Mouse (Mus musculus): ENCODE results near the gene Dlx2.
A peak's percentile ranks its signal among the peaks of the same experiment; 100 is the strongest.

Gene Dlx2

DNA sequence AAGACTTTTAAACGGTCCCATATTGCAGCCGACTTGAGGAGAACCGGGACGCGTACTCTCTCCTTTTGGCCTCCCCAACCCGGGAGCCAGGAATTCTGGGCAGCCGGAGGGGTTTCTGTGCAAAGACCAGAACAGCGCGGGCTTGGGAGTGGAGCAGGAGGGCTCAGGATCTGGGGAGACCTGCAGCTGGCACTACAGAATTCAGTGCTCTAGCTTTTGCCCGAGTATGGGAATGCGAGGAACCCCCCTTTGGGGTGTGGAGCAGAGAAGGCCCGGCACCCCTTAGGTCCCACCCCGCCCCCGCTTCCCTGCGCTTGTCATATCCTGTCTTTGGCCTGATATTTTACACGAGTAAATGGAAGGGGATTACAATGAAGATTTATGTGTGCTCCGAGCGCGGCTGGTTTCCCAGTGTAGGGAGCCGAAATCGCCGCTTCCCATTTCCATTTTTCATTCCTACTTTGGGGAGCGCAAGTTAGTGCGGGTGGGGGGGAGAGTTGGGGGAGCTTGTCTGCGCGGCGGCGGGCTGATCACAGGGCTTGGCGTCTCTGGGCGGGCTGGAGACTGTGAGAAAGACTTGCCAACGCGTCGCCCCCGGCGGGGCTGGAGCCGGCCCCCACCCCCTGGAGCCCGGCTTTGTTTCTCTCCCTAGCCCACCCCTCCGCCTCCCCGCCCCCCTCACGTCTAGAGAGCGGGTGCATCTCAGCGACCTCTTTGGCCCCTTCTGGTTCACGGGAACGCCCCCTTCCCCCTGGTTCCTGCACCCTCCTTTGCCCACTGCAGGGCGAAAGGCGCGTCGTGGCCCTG is 5.7 kb downstream of the Dlx2 start:
- no peak for DNase-seq (ENCODE audit: low spot score in 2 of 2)

DNA sequence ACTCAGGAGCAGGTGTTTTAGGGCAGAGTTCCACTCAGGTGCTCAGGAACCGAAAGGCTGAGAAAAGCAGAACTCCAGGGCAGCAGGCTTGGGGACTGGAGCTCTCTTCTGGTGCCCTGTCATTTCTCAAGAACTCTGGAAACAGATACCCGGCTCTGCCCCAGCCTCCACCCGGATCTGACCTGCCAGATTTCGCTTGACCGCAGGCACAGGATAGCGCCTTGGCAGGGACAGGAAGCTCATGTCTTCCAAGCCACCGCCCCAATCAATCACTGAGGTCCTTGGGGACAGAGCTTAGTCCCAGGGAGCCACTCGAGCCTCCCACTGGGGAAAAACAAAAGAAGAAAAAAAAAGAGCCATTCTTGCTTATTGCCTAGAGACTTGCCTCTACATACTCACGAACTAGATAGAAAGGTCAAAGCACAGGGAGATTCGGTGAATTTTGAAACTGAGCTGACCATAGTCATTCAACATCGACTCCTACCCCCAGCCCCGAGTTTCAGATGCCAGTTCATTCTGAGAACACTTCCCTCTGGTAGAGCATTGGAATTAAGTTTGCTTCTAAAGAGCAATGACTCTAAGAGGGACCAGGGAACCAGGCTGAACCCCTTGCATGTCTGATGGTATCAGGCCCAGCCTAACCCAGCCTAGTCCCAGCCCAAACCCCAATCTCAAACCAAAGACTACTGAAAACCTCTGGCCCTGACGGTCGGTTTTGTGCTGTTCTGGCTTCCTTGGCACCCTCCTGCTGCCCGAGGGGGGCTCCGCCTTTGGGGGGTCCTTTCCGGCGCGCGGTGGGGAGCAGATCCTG is 12.1 kb downstream of the Dlx2 start:
- no peak for DNase-seq (ENCODE audit: low spot score in 2 of 2)

DNA sequence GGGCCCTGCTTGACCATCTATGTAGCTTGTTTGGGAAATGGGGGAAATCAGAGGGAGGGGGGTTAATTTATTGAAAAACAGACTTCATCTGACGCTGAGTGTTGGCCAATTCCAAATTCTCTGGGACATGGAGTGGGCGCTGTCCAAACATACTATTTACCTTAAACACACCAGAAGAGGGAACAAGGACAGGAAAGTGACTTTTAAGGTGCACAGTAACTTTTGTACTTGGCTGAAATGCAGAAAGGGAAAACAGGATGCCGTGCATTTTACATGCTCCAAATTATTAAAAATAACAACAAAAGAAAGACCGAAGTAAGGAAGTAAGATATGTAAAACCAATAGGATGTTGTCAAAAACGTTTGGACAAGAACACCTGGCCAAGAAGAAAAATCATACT is 13.5 kb downstream of the Dlx2 start:
- DNase-seq (ENCODE audit: low spot score in 2 of 2), result no peak

DNA sequence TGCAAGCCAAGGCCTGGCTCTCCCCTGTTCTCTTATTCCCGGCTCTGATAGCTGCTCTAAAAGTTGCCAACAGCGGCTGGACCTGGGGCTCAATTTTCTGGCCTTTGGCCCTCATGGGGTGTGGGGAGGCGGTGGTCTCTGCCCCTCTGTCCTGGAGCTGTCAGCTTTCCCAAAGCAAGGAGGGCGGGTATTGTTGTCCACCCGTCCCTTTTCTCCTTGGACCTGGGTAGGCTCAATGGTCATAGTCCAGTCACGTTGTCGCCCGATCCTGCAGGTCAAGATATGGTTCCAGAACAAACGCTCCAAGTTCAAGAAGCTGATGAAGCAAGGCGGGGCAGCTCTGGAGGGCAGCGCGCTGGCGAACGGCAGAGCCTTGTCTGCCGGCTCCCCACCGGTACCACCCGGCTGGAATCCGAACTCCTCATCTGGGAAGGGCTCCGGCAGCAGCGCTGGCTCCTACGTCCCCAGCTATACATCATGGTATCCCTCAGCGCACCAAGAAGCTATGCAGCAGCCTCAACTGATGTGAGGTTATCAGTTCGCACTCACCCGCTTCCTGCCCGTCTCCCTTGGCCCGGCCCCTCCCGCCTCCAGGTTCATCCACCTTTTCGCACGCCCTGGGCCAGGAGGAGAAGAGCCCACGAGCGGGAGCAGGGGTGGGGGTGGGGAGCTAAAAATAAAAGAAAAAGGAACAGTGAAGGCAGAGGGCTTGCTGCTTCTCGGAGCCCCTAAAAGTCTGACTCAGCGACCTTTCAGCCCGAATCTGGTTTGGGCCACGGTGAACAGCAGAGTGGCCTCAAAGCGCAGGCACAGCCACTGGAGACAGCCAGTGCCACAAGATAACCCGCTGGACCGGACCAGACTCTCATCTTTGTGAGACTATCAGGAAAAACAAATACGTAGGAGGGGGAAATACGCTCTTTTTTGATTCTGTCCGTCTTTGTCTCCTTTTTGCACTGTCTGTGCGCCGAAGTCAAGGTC is 14.3 kb downstream of the Dlx2 start:
- no peak for DNase-seq (ENCODE audit: low spot score in 2 of 2)

DNA sequence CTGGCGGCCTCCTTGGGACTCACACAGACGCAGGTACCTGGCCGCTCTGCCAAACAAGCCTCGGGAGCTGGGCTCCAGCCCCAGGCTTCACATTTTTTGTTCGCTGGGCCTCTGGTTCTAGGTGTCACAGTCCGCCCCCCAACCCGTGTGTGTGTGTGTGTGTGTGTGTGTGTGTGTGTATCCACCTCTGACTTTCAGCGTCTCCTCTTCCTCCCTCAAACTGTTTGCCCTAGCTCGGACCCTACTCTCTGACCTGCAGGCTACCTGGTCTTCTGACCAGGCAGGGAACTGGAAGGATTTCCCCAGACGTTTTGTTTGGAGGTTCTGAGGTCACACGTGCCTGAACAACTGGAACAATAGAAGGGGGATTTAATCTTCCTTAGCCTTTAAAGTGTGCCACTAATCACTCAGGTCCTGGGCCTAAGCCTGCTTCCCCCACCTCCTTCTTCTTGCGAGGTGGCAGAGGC is 15.4 kb downstream of the Dlx2 start:
- DNase-seq (ENCODE audit: low spot score in 2 of 2), result no peak

DNA sequence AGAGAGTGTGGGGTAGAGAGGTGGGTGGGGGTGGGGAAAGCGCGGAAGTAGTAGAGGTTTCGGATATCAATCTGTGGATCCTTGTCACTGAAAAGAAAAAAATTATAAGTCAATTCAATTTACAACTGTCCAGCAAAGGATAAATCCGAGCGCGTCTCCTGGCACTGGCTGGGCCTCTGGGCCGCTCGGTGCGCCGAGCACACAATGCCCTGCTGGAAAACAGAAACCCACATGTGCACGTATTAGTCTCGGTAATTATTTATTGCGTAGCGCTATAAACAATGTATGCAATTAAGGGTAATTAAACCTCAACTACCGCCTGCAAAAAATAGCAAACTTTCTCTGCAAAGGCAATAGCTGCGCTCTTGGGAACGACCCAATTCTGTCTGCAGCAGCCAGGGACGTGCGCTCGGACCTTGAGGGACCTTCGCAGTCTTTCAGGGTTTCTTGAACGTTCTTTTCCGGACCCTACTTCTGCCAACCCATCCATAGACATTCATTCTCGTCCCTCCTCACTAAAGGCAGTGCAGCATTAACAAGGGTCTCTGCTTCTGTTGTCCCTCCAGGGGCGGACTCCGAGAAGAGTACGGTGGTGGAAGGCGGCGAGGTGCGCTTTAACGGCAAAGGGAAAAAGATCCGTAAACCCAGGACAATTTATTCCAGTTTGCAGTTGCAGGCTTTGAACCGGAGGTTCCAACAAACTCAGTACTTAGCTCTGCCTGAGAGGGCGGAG is 16.0 kb downstream of the Dlx2 start:
- no peak for DNase-seq (ENCODE audit: low spot score in 2 of 2)

DNA sequence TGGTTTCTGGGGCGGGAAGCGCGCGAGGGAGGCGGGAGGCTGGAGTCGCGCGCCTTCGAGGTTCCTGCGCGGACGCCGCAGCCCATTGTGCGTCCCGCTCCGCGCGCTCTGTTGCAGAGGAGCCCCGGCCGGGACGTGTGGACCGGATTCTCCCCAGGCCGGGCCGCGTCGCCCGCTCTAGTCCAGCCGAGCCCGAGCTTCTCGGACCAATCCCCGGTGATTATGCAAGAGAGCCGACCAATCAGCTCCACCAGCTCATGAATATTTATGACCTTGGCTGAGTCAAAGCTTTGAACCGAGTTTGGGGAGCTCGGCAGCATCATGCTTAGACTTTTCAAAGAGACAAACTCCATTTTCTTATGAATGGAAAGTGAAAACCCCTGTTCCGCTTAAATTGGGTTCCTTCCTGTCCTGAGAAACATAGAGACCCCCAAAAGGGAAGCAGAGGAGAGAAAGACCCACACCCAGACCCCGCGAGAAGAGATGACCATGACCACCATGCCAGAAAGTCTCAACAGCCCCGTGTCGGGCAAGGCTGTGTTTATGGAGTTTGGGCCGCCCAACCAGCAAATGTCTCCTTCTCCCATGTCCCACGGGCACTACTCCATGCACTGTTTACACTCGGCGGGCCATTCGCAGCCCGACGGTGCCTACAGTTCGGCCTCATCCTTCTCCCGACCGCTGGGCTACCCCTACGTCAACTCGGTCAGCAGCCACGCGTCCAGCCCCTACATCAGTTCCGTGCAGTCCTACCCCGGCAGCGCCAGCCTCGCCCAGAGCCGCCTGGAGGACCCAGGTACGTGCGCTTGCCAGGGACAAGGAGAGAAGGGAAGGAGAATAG is 16.8 kb downstream of the Dlx2 start:
- peak; percentile 62 to 71 for DNase-seq (ENCODE audit: low spot score in 2 of 2)

DNA sequence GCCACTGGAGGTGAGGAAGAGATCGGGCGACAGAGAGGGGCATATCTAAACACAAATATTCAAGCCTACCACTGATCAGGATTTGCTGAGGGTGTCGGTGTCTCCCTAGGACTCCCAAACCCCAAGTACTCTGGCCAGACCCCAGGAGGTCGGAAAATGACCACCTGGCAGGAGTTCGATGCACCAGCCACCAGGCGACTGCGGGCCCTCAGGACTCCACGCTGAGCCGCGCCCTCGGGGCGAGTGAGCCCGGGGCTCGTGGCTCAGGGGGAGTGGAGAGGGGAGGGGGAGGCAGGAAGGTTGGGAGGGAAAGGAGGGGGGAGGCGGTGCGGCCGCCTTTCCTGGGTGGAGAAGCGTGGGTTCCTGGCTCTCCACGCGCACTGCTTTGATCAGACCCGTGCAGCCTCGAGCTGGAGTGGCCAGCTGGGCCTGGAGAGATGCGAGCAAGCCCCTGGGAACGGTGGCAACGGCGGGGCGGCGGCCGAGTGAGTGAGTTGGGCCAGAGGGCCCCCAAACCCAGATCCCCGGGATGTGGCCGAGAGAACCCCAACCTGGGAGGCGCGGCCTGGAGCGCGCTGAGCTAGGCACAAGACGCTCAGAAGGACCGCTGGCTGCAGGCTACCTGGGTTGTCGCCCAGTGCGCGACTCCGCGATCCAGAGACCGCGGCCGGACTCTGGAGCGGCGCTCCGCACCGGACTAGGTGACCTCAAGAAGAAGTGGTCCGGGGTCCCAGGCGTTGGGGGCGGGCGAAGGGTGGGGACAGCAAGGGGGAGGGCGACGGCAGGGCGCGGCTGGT is 17.6 kb downstream of the Dlx2 start:
- peak in 1 of 2 experiments; percentile 34 for DNase-seq (ENCODE audit: low spot score in 2 of 2)

DNA sequence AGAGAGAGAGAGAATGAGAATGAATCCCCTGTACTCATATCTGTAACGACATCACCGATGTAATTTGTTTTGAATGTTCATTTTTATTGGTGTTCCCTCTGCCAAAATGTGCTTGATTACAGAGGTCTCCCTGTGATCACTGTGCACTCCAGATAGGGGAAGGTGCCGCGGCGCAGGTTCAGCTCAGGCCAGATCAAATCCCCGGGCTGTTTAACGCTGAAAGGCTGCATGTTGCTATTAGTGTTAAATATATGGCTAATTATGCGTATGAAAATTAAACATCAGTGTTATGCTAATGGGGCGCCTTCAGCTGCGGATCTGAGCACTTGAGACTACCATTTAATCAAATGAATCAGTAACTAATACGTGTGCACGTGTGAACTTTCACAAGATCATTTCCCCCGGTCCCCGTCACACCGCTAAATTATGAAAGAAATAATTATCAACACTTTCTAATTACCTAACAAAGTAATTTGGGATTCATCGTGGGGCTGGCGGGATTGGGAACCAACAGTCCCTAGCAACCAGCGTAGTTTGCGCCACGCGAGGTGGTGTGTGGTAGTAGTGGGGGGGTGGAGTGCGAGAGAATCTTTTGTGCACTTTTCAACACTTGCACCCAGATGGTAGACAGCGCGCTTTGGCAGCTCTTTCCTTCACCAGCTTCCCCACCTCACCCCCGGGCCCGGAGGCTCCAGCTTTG is 18.4 kb downstream of the Dlx2 start, which contains the start of gene Dlx1:
TSS of gene Dlx1 (plus strand) at position 100 of the 700 bp plus-strand sequence.
- DNase-seq (ENCODE audit: low spot score in 2 of 2), result peak in 1 of 2 experiments; percentile 40

DNA sequence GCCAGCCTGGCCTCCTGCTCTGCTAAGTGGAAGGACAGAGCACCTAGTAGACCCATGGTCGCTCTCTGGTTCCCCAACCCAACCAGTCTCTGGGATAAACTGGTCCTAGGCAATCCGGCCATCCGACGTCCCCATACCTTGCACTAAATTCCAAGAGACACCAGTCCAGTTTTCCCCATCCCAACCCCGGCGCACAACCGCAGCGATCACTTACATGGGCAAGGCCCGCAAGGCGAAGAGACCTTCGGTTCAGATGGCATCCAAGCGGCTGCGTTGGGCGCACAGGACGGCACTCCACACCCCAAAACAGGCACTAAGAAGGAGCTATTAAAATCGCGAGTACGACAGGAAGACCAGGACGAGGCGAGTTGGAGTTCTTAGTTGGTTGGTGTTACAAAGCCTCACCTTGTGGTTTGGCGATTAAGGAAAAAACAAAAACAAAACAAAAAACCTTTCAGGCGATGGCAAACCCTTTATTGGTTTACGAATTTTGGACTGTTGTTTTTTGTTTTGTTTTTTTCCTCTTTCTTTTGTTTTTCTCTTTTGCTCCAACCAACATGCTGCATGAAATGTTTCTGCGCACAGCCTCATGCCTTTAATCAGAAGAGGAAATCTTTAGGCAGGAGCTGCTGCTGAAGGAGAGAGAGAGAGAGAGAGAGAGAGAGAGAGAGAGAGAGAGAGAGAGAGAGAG is 19.1 kb downstream of the Dlx2 start:
- DNase-seq (ENCODE audit: low spot score in 2 of 2), result no peak

DNA sequence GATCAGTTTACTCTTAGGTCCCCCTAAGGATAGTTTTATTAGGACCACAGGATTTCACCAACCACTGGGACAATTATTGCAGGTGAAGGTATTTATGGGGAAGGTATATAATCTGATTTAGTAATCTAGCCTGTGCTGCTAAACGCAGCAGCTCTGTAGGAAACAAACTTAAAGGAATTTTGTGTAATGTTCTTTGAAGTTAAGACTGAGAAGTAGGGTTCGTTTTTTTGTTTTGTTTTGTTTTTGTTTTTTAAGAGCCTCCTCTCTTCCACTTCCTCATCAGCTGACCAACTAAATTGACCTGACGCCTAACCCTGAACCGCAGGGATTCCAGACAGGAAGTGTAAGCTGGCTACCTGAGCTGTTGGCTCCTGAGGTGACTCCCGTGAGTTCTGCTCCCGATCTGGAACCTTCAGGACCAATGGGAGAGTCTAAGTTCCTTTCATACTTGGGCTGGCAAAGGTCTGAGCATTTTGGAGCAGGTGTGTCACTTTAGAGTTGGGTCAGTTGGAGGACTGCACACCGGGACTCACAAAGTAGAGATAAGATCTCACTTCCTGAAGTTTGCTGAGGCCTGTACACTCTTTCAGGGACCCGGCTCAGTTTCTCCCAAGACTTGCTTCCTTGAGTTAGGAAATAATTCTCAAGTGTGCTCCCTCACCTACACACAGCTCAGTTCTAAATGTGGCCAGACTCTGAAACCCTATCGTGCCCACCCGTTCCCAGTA is 19.8 kb downstream of the Dlx2 start:
- DNase-seq (ENCODE audit: low spot score in 2 of 2), result no peak

DNA sequence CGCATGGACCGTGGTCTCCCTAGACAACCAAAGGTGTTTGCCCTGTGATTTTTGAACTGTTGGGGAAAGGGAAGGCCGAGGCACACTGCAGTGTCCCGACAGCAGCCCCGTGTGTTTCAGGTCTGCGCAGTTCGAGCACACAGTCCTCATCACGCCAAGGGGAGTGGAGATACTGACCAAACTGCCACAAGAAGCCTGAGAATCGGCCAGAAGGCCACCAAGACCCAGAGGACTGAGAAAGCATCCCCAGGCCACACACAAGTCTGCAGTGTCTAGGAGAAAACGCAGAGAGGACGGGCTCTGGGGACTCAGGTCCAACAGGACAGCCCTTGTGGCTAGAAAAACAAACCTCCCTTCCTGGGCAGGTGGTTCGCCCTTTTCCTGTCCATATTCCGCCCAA is 21.8 kb downstream of the Dlx2 start:
- no peak for DNase-seq (ENCODE audit: low spot score in 2 of 2)

DNA sequence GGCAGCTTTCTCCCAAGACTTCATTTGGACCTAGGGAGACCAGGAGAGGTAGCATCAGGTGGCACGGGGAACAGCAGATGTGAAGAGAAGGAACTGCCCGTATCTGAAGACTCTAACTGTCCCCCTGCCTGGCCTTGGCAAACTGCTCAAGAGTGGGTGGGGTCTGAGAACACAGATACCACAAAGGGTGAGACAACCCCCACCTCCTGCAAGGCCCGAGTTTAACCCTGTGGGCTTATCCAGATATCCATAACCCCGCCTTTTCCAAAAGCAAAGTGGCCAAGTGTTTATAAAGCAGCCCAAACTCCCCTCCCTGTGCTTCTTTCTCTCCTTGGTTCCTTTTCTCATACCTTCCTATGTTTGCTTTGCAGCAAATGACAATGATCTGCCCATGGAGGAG is 23.1 kb downstream of the Dlx2 start:
- no peak for DNase-seq (ENCODE audit: low spot score in 2 of 2)

DNA sequence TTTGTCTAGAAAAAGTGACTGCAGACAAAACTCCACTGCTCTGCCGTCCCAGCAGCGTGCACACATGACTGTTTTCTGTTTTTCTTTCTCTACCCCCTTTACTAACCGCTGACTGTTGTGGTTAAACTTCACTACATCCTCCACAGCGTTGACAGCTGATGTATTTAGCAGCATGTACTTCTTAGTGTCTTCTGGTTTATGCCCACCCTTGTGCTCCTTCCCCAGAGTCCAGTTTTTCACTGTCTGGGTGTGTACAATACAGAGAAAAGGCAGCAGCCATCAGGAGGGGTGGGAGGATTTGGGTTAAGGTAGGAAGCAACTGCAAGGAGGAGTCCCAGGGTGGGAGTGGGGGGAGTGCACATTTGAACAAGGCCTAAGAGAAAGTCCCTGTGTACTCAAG is 23.7 kb downstream of the Dlx2 start:
- DNase-seq (ENCODE audit: low spot score in 2 of 2), result no peak

DNA sequence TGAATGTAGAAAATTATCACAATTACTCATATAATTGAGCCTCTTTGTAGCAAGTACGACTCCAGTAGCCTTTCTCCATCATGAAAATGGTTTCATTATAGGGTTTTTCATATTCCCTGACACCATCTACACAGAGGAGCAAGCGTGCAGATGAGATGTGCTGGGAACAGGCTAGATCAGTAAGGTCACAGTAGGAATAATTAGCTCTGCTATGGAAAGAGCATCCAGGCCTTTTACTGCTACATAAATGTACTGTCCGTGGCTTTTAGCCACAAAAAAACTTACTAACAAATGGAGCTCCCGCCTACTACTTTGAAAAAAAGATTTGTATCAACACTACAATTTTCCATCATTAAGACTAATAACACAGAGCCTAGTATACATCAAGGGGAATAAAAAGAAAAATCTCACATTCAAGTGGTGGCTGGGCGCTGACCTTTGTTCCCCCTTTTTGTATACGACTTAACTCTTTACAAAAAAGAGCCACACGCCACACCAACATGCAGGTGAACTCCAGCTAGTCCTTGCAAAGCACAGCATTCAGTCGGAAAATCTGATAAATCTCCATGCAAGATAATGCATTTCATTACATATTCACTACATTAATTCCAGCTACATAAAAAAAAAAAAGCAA is 29.0 kb downstream of the Dlx2 start:
- no peak for DNase-seq (ENCODE audit: low spot score in 2 of 2)

DNA sequence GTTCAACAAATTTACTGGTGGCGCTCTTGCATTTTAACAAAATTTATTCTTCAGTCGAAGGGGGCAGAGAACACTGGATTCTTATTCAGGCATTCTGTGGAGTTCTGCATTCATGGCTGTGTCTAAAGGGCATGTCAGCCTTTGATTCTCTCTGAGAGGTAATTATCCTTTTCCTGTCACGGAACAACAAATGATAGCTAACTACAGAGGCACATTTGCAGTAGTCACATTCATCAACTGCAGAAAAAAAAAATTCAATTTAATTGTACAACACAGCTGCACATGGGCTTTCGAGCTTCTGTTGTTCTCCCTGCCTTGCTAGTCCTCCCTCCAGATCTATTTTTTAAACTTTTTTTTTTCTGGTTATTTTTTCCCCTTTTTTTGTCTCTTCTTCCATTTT is 29.6 kb downstream of the Dlx2 start:
- no peak for DNase-seq (ENCODE audit: low spot score in 2 of 2)

DNA sequence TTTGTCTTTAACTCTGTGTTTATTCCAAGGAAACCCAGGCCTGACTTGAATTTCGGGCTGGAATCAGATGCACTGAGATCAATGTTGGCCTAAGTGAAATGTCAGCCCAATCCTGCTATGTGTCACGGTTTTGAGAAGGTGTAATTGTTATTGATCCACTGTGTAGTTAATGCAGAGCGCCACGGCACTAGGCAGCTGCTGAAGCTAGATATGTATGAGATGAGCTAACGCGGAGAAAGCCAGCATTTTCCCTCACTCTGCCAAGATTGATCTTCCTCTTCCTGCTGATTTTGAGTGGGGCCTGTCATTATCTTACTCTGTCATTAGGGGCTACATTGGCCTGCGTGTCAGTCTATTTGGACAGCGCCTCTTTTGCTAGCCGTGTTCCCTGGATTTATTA is 34.2 kb downstream of the Dlx2 start:
- DNase-seq (ENCODE audit: low spot score in 2 of 2), result no peak

Measured in frontal cortex, postnatal 10 days (tissue).